In the genomic region with DNA sequence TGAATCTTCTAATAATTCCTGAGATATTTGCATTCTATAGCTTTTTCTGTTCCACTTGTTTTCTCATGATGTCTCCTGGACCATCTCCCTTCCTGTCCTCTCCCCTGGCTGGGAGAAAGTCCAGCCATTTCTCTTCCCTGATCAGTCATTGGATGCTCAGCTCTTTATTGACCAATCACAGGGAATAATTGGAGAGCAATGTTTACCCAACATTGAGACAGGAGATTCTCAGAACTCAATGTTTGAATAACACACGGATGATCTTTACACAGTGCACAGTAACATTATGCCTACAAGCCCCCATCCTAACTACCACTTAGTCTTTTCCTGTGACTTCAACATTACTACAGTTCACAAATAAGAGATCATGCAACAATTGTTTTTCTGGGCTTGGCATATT, we compare ENCODE assay signal across 21 mouse cellular contexts. TPM values are rescaled to one million over a fixed set of nuclear protein-coding genes. Genes with fewer than 3 reads are reported as not detected.
"Had no signal": no experiment of that assay in that cellular context is flagged by ENCODE, and none has a peak within 500 bp of the region (broad histone marks: within the 10 kb centered on the region; RNA-seq: fewer than 3 reads in every experiment).

No protein-coding gene starts in this region.

- H3K9ac ChIP-seq: lung, embryonic 15.5 days; midbrain, embryonic 13.5 days; midbrain, embryonic 15.5 days; neural tube, embryonic 12.5 days; stomach, embryonic 15.5 days had no signal

- H3K4me1 ChIP-seq: lung, embryonic 15.5 days; megakaryocyte, embryonic 14.5 days; midbrain, embryonic 13.5 days; midbrain, embryonic 15.5 days; neural tube, embryonic 12.5 days; stomach, embryonic 15.5 days had no signal

- H3K9me3 ChIP-seq: lung, embryonic 15.5 days; megakaryocyte, embryonic 14.5 days; midbrain, embryonic 13.5 days; midbrain, embryonic 15.5 days; neural tube, embryonic 12.5 days; stomach, embryonic 15.5 days had no signal

- H3K4me2 ChIP-seq: lung, embryonic 15.5 days; midbrain, embryonic 11.5 days; midbrain, embryonic 13.5 days; midbrain, embryonic 15.5 days; neural tube, embryonic 12.5 days; stomach, embryonic 15.5 days had no signal

- H3K27ac ChIP-seq: lung, embryonic 15.5 days; macrophage; midbrain, embryonic 13.5 days; midbrain, embryonic 15.5 days; neural tube, embryonic 12.5 days; stomach, embryonic 15.5 days; stomach, postnatal 0 days had no signal

- H3K4me3 ChIP-seq: lung, embryonic 15.5 days; megakaryocyte, embryonic 14.5 days; midbrain, embryonic 13.5 days; midbrain, embryonic 15.5 days; neural tube, embryonic 12.5 days; stomach, embryonic 15.5 days had no signal

- DNase-seq: lung, adult 2 months; lung, postnatal 14 days; lung, postnatal 36 days; right cerebral cortex, postnatal 14 days; thymus, adult 2 months; thymus, postnatal 25 days; thymus, postnatal 4 days had no signal

- ATAC-seq: lung, postnatal 0 days; midbrain, embryonic 13.5 days; midbrain, embryonic 15.5 days had no signal

- H3K27me3 ChIP-seq: lung, embryonic 15.5 days; megakaryocyte, embryonic 14.5 days; midbrain, embryonic 13.5 days; midbrain, embryonic 15.5 days; neural tube, embryonic 12.5 days; stomach, embryonic 15.5 days had no signal

RNA-seq across cellular contexts. Expression of gene Pla2g4f, which starts 46.5 kb away (rescaled TPM):
- total RNA-seq: megakaryocyte progenitor cell, adult 5-6 weeks; monocyte, adult 5-6 weeks had no signal
- polyA plus RNA-seq: macrophage; midbrain, embryonic 11.5 days; midbrain, embryonic 13.5 days; midbrain, embryonic 15.5 days; midbrain, postnatal 0 days; neural tube, embryonic 12.5 days; neural tube, embryonic 14.5 days had no signal
